Mouse (Mus musculus): Measurements from ENCODE around the gene Bcar3. TPM values are rescaled to one million over a fixed set of nuclear protein-coding genes. Genes with fewer than 3 reads are reported as not detected.
"Not testable (repeated sequence)": the region's sequence is repeated elsewhere in the genome, so short reads cannot be mapped to it uniquely, and the experiment has no call there.

The Bcar3 gene
- total and polyA plus RNA-seq, 2 experiments from 2014 or later, result 7.3 to 11.4 TPM

DNA sequence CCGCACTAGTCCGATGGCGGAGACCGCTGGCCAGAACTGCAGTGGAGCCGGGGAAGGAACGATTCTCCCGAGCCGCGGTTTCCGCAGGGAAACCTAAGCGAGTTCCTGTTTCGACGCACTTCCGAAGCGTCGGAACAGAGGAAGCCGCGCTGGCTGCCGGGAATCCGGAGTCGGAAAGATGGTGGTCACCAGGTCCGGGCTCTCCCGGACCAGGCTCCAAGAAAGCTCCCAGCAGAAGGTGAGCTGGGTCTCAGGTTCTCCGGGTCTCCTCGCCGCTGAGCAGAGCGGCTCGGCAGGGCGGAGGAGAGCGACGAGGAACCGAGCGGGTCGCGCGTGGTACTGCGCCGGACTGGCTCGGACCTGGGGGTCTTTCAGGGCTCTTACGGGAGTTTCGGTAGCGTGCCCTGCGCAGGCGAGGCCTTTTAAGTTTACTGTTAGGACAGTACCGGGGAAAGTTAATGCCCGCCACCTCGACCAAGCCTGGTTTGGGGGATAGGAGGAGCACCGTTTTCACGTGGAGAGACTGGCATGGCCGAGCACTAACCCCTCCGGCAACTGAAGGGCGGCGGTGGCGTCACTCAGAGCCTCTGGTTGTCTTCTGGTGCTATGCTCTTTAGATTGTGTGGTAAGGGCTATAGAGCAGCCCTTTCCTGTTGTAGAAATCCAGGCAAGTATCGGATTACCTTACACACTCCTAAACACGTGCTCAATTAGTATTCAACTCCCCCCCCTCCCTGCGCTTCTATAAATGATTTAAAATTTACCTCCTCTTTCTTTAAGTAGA, 19.5 kb upstream of the Bcar3 start, which contains the start of gene Dnttip2:
Gene Dnttip2 (plus strand): TSS at position 148 of the 784 bp plus-strand sequence.
- Histone ChIP-seq H3K9ac (peak within 1 kb of the TSS; percentile 84), H3K9me3 (ENCODE audit: low read length) (no peaks in the 10 kb centered on the region), H3K27ac (ENCODE audit: low read depth, low read length) (peak within 1 kb of the TSS; percentile 78), H3K4me3 (ENCODE audit: low read depth, low read length) (peak within 1 kb of the TSS; percentile 98), H3K4me2 (ENCODE audit: low read depth) (peak within 1 kb of the TSS; percentile 82), H3K27me3 (ENCODE audit: insufficient read depth, low read length) (no peaks in the 10 kb centered on the region), H3K36me3 (ENCODE audit: insufficient read depth) (peaks cover 29% of the 10 kb centered on the region), H3K4me1 (ENCODE audit: insufficient read depth) (peaks cover 4% of the 10 kb centered on the region; the same call in 1 of the 2 replicates)
- DNase-seq (peak; percentile 96), ATAC-seq (peak; percentile 98)
- no peak for TF ChIP-seq CTCF (IDR thresholded peaks at IDR 0.05; ENCODE audit: low read depth)
- WGBS, result 2% methylated on average over 57 of the region's 57 CpGs

GRCm38 (mm10) chr3:122275111-122275510, 18.8 kb upstream of the Bcar3 start:
- peak overlapping the region; percentile 82 for H3K4me2 ChIP-seq (ENCODE audit: low read depth)
- TF ChIP-seq CTCF (IDR thresholded peaks at IDR 0.05; ENCODE audit: low read depth), result no peak
- H3K27me3 ChIP-seq (ENCODE audit: insufficient read depth, low read length), result no peaks in the 10 kb centered on the region
- H3K4me1 ChIP-seq (ENCODE audit: insufficient read depth), result peaks cover 4% of the 10 kb centered on the region; the same call in 1 of the 2 replicates
- peak overlapping the region; percentile 84; the same call in 1 of the 2 replicates for H3K9ac ChIP-seq
- H3K36me3 ChIP-seq (ENCODE audit: insufficient read depth), result peaks cover 36% of the 10 kb centered on the region
- DNase-seq, result no peak
- WGBS, result 73% methylated on average over 10 of the region's 10 CpGs
- H3K27ac ChIP-seq (ENCODE audit: low read depth, low read length), result no peak overlapping the region
- H3K4me3 ChIP-seq (ENCODE audit: low read depth, low read length), result peak overlapping the region; percentile 98
- ATAC-seq, result no peak
- no peaks in the 10 kb centered on the region for H3K9me3 ChIP-seq (ENCODE audit: low read length)

- ATAC-seq (no peak), DNase-seq (no peak)
- no peak overlapping the region for H3K9ac ChIP-seq
- no peaks in the 10 kb centered on the region for H3K9me3 ChIP-seq (ENCODE audit: low read length)
- 85% methylated on average over 5 of the region's 5 CpGs for WGBS
- peaks cover 29% of the 10 kb centered on the region for H3K36me3 ChIP-seq (ENCODE audit: insufficient read depth)
- H3K27me3 ChIP-seq (ENCODE audit: insufficient read depth, low read length), result no peaks in the 10 kb centered on the region
- H3K4me1 ChIP-seq (ENCODE audit: insufficient read depth), result peaks cover 6% of the 10 kb centered on the region
- no peak for TF ChIP-seq CTCF (IDR thresholded peaks at IDR 0.05; ENCODE audit: low read depth)
- H3K4me3 ChIP-seq (ENCODE audit: low read depth, low read length), result no peak overlapping the region
- no peak overlapping the region for H3K27ac ChIP-seq (ENCODE audit: low read depth, low read length)
- H3K4me2 ChIP-seq (ENCODE audit: low read depth), result no peak overlapping the region
These were observed 6.7 kb upstream of the Bcar3 start for GRCm38 (mm10) chr3:122287195-122287594.

DNA sequence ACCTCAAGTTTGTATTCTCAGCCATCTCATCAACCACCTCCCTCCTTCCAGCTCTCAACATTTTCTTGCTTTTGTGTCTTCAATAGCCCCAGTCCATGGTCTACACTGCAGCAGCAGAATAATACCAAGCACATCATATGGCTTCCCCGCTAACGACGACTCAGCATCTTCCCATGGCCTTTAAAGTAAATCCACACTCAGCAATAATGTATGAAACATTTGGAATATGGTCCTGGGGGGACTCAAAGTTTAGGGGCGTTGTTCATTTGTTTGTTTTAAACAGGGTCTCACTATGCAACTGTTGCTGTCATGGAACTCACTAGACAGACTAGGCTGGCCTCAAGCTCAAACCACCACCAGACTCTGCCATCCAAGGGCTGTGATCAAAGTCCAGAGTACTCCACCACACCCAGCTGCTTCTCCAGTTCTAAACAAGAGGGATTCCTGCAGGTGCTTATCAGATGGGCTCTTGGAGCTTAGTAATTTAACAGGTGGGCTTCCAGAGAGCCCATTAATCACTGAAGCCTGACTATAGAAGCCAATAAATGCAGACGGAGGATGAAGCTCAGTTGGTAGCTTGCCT, 5.2 kb upstream of the Bcar3 start:
- DNase-seq (no peak), ATAC-seq (no peak)
- TF ChIP-seq CTCF (IDR thresholded peaks at IDR 0.05; ENCODE audit: low read depth), result no peak
- Histone ChIP-seq H3K4me1 (ENCODE audit: insufficient read depth) (peaks cover 7% of the 10 kb centered on the region), H3K9me3 (ENCODE audit: low read length) (no peaks in the 10 kb centered on the region), H3K4me3 (ENCODE audit: low read depth, low read length) (no peak overlapping the region), H3K27me3 (ENCODE audit: insufficient read depth, low read length) (no peaks in the 10 kb centered on the region), H3K9ac (no peak overlapping the region), H3K27ac (ENCODE audit: low read depth, low read length) (no peak overlapping the region), H3K4me2 (ENCODE audit: low read depth) (no peak overlapping the region), H3K36me3 (ENCODE audit: insufficient read depth) (peaks cover 14% of the 10 kb centered on the region; the same call in 1 of the 2 replicates)
- WGBS, result 87% methylated on average over 5 of the region's 5 CpGs

GRCm38 (mm10) chr3:122289344-122289743, 4.6 kb upstream of the Bcar3 start:
- not testable (repeated sequence) for H3K9ac ChIP-seq; H3K4me2 ChIP-seq (ENCODE audit: low read depth); H3K9me3 ChIP-seq (ENCODE audit: low read length); H3K27ac ChIP-seq (ENCODE audit: low read depth, low read length); H3K36me3 ChIP-seq (ENCODE audit: insufficient read depth); H3K4me1 ChIP-seq (ENCODE audit: insufficient read depth); ATAC-seq; H3K4me3 ChIP-seq (ENCODE audit: low read depth, low read length); DNase-seq; H3K27me3 ChIP-seq (ENCODE audit: insufficient read depth, low read length)
- WGBS, result 69% methylated on average over 3 of the region's 4 CpGs

DNA sequence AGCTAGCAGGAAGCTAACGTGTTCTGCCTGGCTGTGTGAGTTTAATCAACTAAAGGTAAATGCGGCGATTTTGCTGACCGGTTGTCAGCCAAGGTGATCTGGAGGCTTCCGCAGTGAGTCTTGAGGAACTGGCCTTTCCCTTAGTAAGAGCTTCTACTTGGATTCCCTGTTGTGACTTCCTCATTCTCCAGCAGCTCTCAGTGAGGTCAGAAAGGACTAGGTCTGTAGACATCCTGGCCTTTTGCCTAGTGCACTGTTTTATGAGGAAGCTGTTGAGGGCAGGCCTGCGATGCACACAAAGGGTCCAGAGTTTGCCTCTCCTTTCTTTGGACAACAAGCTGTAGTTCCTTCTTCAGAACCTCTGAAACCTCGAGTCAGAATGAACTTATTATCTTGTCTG, 3.2 kb upstream of the Bcar3 start:
- H3K9me3 ChIP-seq (ENCODE audit: low read length), result no peaks in the 10 kb centered on the region
- DNase-seq (no peak), ATAC-seq (no peak)
- H3K9ac ChIP-seq, result no peak overlapping the region
- H3K4me3 ChIP-seq (ENCODE audit: low read depth, low read length), result no peak overlapping the region
- H3K27ac ChIP-seq (ENCODE audit: low read depth, low read length), result no peak overlapping the region
- H3K36me3 ChIP-seq (ENCODE audit: insufficient read depth), result no peaks in the 10 kb centered on the region
- no peak overlapping the region for H3K4me2 ChIP-seq (ENCODE audit: low read depth)
- WGBS, result 67% methylated on average over 7 of the region's 7 CpGs
- no peak for TF ChIP-seq CTCF (IDR thresholded peaks at IDR 0.05; ENCODE audit: low read depth)
- peaks cover 22% of the 10 kb centered on the region for H3K4me1 ChIP-seq (ENCODE audit: insufficient read depth)
- H3K27me3 ChIP-seq (ENCODE audit: insufficient read depth, low read length), result no peaks in the 10 kb centered on the region

- Histone ChIP-seq H3K36me3 (ENCODE audit: insufficient read depth) (no peaks in the 10 kb centered on the region), H3K4me1 (ENCODE audit: insufficient read depth) (peaks cover 23% of the 10 kb centered on the region), H3K9me3 (ENCODE audit: low read length) (no peaks in the 10 kb centered on the region), H3K27me3 (ENCODE audit: insufficient read depth, low read length) (no peaks in the 10 kb centered on the region), H3K4me3 (ENCODE audit: low read depth, low read length) (peak overlapping the region; percentile 65), H3K9ac (no peak overlapping the region), H3K27ac (ENCODE audit: low read depth, low read length) (peak overlapping the region; percentile 99; the same call in 1 of the 2 replicates), H3K4me2 (ENCODE audit: low read depth) (peak overlapping the region; percentile 76)
- ATAC-seq (no peak), DNase-seq (no peak)
- TF ChIP-seq CTCF (IDR thresholded peaks at IDR 0.05; ENCODE audit: low read depth), result no peak
- WGBS, result 21% methylated on average over 12 of the region's 12 CpGs
These were observed 2.1 kb upstream of the Bcar3 start for GRCm38 (mm10) chr3:122291828-122292227.
